8 mouse cellular contexts compared by ENCODE assay signal in genomic region chr2:35545125-35545590, GRCm38 (mm10). TPM values are rescaled to one million over a fixed set of nuclear protein-coding genes. Genes with fewer than 3 reads are reported as not detected.
DNase-seq lines count a peak whose midpoint lies in the region; ATAC-seq lines count a peak whose summit lies in the region.

No protein-coding gene starts in this region.

- 0 out of 2 replicates have a peak overlapping the region, but pooled peaks have one; percentile 32 for H3K9ac ChIP-seq in forebrain, embryonic 13.5 days
- 0 out of 2 replicates have a peak overlapping the region, but pooled peaks have one; percentile 11 for H3K9ac ChIP-seq in neural tube, embryonic 15.5 days (replicated peaks)

- H3K9me3 ChIP-seq in forebrain, embryonic 13.5 days (replicated peaks) = no peaks in the 10 kb centered on the region
- H3K9me3 ChIP-seq in neural tube, embryonic 15.5 days (replicated peaks) = no peaks in the 10 kb centered on the region

- no peaks in the 10 kb centered on the region for H3K36me3 ChIP-seq in forebrain, embryonic 13.5 days (ENCODE audit: poor library complexity, severe bottlenecking)
- H3K36me3 ChIP-seq in neural tube, embryonic 15.5 days = no peaks in the 10 kb centered on the region

- no peak overlapping the region for H3K27ac ChIP-seq in forebrain, embryonic 13.5 days
- H3K27ac ChIP-seq in neural tube, embryonic 15.5 days (replicated peaks) = peak overlapping the region; percentile 30; the same call in 1 of the 2 replicates

- ATAC-seq in forebrain, embryonic 13.5 days = peak; percentile 66
- peak; percentile 69 for ATAC-seq in neural tube, embryonic 15.5 days (ENCODE audit: low FRiP score)
- no peak for ATAC-seq in activated CD4-positive, CD25-positive, alpha-beta regulatory T cell, adult 4 months

- peak; percentile 26 for DNase-seq in adrenal gland, postnatal 10 days
- DNase-seq in adrenal gland, postnatal 4 days (ENCODE audit: low spot score in 2 of 2) = no peak
- DNase-seq in ZHBTc4 (ENCODE audit: low read depth, low spot score) = peak; percentile 18
- peak; percentile 32 for DNase-seq in kidney, postnatal 14 days
- no peak for DNase-seq in layer of hippocampus, adult 11-12 months (ENCODE audit: low spot score)

- H3K4me1 ChIP-seq in forebrain, embryonic 13.5 days = peaks cover 10% of the 10 kb centered on the region
- peaks cover 8% of the 10 kb centered on the region for H3K4me1 ChIP-seq in neural tube, embryonic 15.5 days

- 25% methylated on average over 7 of the region's 7 CpGs for WGBS in forebrain, embryonic 13.5 days
- WGBS in neural tube, embryonic 15.5 days = 14% methylated on average over 7 of the region's 7 CpGs

- H3K4me3 ChIP-seq in forebrain, embryonic 13.5 days = no peak overlapping the region; the same call in 1 of the 2 replicates
- peak overlapping the region; percentile 20; the same call in 1 of the 2 replicates for H3K4me3 ChIP-seq in neural tube, embryonic 15.5 days (replicated peaks)

- 0 out of 2 replicates have a peak, but pooled peaks cover 3% of the 10 kb centered on the region for H3K27me3 ChIP-seq in forebrain, embryonic 13.5 days
- no peaks in the 10 kb centered on the region for H3K27me3 ChIP-seq in neural tube, embryonic 15.5 days (replicated peaks)

- peak overlapping the region; percentile 56 for H3K4me2 ChIP-seq in forebrain, embryonic 13.5 days
- peak overlapping the region; percentile 57 for H3K4me2 ChIP-seq in neural tube, embryonic 15.5 days

RNA-seq across cellular contexts. Expression of gene Dab2ip, which starts 12.9 kb away (rescaled TPM):
- total RNA-seq in adrenal gland, postnatal 10 days (2021) = 10 to 100 TPM; 55.2 to 69.6 TPM
- total RNA-seq in adrenal gland, postnatal 4 days (2021) = 10 to 100 TPM; 74.4 to 77.6 TPM
- 27.4 and 27.6 TPM in 2 replicates for polyA plus RNA-seq in forebrain, embryonic 13.5 days (2015; fragmentation: Nextera tagmentation; extraction: Ambion mirVana)
- 51.5 and 62.4 TPM in 2 replicates for polyA plus RNA-seq in neural tube, embryonic 15.5 days (2015; fragmentation: Nextera tagmentation; extraction: Ambion mirVana)
- polyA plus RNA-seq in activated CD4-positive, CD25-positive, alpha-beta regulatory T cell, adult 4 months (2017; shearing (Covaris generic)) = under 1 TPM; 0.26 to 0.68 TPM

Comparison
In these comparisons a context has a peak if more than half of its experiments do, and no peak if none do; other contexts are left out.
1. DNase-seq: peak in adrenal gland, postnatal 10 days (single experiment), ZHBTc4 (single experiment) and kidney, postnatal 14 days (single experiment); none in adrenal gland, postnatal 4 days (0 of 2) and layer of hippocampus, adult 11-12 months (single experiment).
2. RNA of gene Dab2ip, which starts 12.9 kb away (polyA plus RNA-seq): 51.5 to 62.4 TPM in neural tube, embryonic 15.5 days and 27.4 to 27.6 TPM in forebrain, embryonic 13.5 days; 0.26 to 0.68 TPM in activated CD4-positive, CD25-positive, alpha-beta regulatory T cell, adult 4 months; every median in the first group is over 10 times any median in the second.